Mouse (Mus musculus): ENCODE results near the gene Cyp2w1.

Gene Cyp2w1

GRCm38 (mm10) chr5:139404801-139405401 is 52.5 kb downstream of the Cyp2w1 start, which contains the start of gene C130050O18Rik:
Gene C130050O18Rik, plus strand, starts transcription at chr5:139405280.
- no peak for DNase-seq (ENCODE audit: low read depth, low spot score)

GRCm38 (mm10) chr5:139405478-139405877 is 53.1 kb downstream of the Cyp2w1 start:
- DNase-seq (ENCODE audit: low read depth, low spot score), result no peak

- no peak for DNase-seq (ENCODE audit: low read depth, low spot score)
Observed at GRCm38 (mm10) chr5:139405953-139406352, 53.5 kb downstream of the Cyp2w1 start.

All from skeletal muscle tissue, adult 2 months (tissue).